Mouse (Mus musculus) limb, embryonic 14.5 days (tissue): ENCODE data around the gene Tcp11l2. TPM values are rescaled to one million over a fixed set of nuclear protein-coding genes. Genes with fewer than 3 reads are reported as not detected.

Experiments
- ATAC-seq: fragments of 200-750 bp; cut with Nextera tagmentation; 2 replicates; pipeline ENCODE4 v1.8.0; 2017; ENCODE audit warnings: low read depth, moderate number of reproducible peaks, moderate TSS enrichment; ENCODE audit not compliant: low FRiP score
- DNase-seq: peaks from one replicate; pipeline ENCODE4 v3.0.0-alpha.2; 2015; ENCODE audit warnings: low spot score
- H3K27ac ChIP-seq: fragments of 300-500 bp; sonication (generic); replicated peaks from 2 replicates; pipeline ENCODE4 v1.5.1; 2014; ENCODE audit warnings: low read depth, mild to moderate bottlenecking, low read length, moderate library complexity, mixed read lengths
- H3K27me3 ChIP-seq: fragments of 300-500 bp; sonication (generic); 2 replicates; pipeline ENCODE4 v1.6.1; 2014; ENCODE audit warnings: low read length, mixed read lengths; ENCODE audit not compliant: control insufficient read depth, insufficient read depth
- H3K36me3 ChIP-seq: fragments of 300-500 bp; sonication (generic); 2 replicates; pipeline ENCODE4 v1.6.1; 2014; ENCODE audit warnings: mild to moderate bottlenecking, low read length, moderate library complexity, mixed read lengths; ENCODE audit not compliant: control insufficient read depth, insufficient read depth
- H3K4me1 ChIP-seq: fragments of 300-500 bp; sonication (generic); 2 replicates; pipeline ENCODE4 v1.6.1; 2014; ENCODE audit warnings: antibody characterized with exemption, low read length, mixed read lengths; ENCODE audit not compliant: control insufficient read depth, insufficient read depth
- H3K4me2 ChIP-seq: fragments of 300-500 bp; sonication (generic); replicated peaks from 2 replicates; pipeline ENCODE4 v1.6.1; 2014; ENCODE audit warnings: low read depth, mild to moderate bottlenecking, low read length, moderate library complexity; ENCODE audit not compliant: severe bottlenecking
- H3K4me3 ChIP-seq: fragments of 300-500 bp; sonication (generic); replicated peaks from 2 replicates; pipeline ENCODE4 v1.5.1; 2014; ENCODE audit warnings: low read length
- H3K9ac ChIP-seq: fragments of 300-500 bp; sonication (generic); 2 replicates; pipeline ENCODE4 v1.6.1; 2014; ENCODE audit warnings: mild to moderate bottlenecking, low read depth, low read length, moderate library complexity; ENCODE audit not compliant: severe bottlenecking
- H3K9me3 ChIP-seq: fragments of 300-500 bp; sonication (generic); 2 replicates; pipeline ENCODE4 v1.6.1; 2016; ENCODE audit warnings: low read length; ENCODE audit not compliant: control insufficient read depth
- POLR2A ChIP-seq: fragments of 200-500 bp; IDR thresholded peaks from 2 replicates; pipeline ENCODE4 v1.8.0; 2012; ENCODE audit warnings: inconsistent platforms, mild to moderate bottlenecking, moderate library complexity, borderline replicate concordance; ENCODE audit not compliant: insufficient read depth, insufficient read length; ENCODE audit errors: extremely low read depth
- WGBS: fragments of 180-500 bp; shearing (Covaris S2); extraction: QIAGEN DNeasy Blood & Tissue Kit; methylation state at CpG from one replicate; pipeline ENCODE4 v1.1.7; 2014; 5-methylcytosine and 5-hydroxymethylcytosine counted together
- polyA plus RNA-seq, 2 experiments: library from polyadenylated mRNA; depleted of rRNA in 1 of 2; stranded (reverse) in 1 of 2; unstranded in 1 of 2; fragments of >200 nt; fragmentation: Nextera tagmentation in 1 of 2; extraction: Ambion mirVana in 1 of 2; gene quantifications; 2 replicates each; pipeline versions ENCODE4 v1.2.1 to v1.2.3; 2012 to 2014

Gene Tcp11l2
- polyA plus RNA-seq, 2 experiments = 15.8 to 20.0 TPM

DNA sequence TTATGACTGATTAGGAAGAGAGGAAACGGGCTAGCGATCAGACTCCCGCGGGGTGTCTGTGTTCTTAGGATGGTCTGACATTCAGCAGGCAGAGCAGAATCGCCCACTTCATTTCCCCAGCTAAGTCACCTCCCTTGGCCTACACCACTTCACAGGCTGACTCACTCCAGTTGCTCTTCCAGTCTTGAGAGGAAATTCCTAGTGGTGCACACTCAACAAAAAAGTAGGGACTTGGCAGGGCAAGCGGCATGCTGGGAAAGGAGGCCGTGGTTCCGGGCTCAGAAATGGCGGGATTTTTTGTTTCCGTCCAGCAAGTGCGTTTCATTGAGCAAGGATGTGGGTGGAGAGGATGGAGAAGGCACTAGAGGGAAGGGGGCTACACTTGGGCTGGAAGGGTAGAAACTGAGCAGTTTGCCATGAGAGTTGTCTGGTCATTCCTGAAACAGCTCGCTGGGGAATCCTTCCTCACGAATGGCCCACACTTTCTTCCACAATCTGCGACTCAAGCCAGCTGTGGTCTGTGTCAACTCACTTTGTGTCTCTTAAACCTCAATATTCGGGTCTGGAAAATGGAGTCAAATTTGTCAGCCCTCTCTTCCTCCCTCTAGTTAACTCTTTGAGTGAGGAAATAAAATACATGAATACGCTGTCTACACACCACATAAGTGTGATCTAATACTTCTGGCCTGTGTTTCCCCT, 44.1 kb upstream of the Tcp11l2 start:
- DNase-seq = peak; percentile 19
- Histone ChIP-seq H3K27ac (no peak overlapping the region), H3K4me3 (peak overlapping the region; percentile 90)

DNA sequence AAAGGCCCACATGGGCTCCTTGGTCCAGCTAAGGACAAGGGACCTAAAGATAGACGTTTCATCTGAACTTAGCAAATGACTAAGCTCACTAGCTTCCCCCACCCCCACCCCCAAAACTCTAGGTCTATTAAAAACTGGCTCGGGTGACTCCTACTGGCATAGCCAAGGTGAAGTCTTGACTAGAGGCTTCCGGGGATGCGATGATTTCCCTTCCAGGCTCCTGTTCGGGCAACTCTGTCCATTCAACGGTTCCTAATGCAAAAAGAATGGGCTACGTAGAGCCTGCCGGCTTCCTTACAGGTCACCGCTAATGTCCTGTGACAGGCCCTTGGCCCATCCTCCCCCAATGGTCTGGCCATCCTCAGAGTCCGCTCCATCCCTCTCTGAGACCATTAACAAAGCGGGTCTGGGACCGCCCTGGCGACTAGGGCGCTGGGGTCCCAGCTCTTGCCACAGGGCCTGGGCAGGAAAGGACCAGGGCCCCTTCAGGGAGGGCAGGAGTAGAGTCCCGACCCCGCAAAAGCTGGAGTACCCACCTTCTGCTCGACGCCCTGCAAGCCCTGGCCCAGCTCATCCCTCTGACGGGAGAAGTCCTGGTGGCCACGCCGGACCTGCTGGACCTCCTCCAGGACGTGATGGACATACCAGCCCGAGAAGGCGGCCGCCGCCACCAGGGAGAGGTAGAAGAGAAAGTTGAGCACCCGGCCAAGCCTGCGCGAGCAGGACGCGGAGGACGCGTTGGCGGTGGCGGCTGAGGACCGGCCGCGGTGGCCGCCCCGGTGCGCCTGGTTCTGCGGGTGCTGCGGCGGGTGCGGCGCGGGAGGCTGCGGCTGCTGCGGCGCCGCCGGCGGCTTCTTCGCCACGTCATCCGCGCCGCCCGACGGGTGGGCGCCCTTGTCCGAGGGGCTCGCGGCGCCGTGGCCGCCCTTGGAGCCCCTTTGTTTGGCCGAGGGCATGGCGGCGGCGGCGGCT, 43.2 kb upstream of the Tcp11l2 start:
- H3K36me3 ChIP-seq = peaks cover 20% of the 10 kb centered on the region
- H3K4me1 ChIP-seq = peaks cover 29% of the 10 kb centered on the region
- no peak for TF ChIP-seq POLR2A
- H3K9me3 ChIP-seq = no peaks in the 10 kb centered on the region
- peak overlapping the region; percentile 75 for H3K4me2 ChIP-seq
- H3K9ac ChIP-seq = peak overlapping the region; percentile 98
- peak; percentile 27 for DNase-seq
- peak; percentile 39 for ATAC-seq
- peak overlapping the region; percentile 90 for H3K4me3 ChIP-seq
- H3K27ac ChIP-seq = peak overlapping the region; percentile 88
- 1% methylated on average over 37 of the region's 72 CpGs for WGBS
- H3K27me3 ChIP-seq = no peaks in the 10 kb centered on the region

More for the DNA sequence above, 44.1 kb upstream of the Tcp11l2 start:
- Histone ChIP-seq H3K9ac (peak overlapping the region; percentile 98), H3K36me3 (peaks cover 28% of the 10 kb centered on the region), H3K4me1 (peaks cover 29% of the 10 kb centered on the region), H3K9me3 (no peaks in the 10 kb centered on the region), H3K27me3 (no peaks in the 10 kb centered on the region), H3K4me2 (peak overlapping the region; percentile 75)
- no peak for TF ChIP-seq POLR2A
- ATAC-seq = no peak
- 70% methylated on average over 16 of the region's 16 CpGs for WGBS

DNA sequence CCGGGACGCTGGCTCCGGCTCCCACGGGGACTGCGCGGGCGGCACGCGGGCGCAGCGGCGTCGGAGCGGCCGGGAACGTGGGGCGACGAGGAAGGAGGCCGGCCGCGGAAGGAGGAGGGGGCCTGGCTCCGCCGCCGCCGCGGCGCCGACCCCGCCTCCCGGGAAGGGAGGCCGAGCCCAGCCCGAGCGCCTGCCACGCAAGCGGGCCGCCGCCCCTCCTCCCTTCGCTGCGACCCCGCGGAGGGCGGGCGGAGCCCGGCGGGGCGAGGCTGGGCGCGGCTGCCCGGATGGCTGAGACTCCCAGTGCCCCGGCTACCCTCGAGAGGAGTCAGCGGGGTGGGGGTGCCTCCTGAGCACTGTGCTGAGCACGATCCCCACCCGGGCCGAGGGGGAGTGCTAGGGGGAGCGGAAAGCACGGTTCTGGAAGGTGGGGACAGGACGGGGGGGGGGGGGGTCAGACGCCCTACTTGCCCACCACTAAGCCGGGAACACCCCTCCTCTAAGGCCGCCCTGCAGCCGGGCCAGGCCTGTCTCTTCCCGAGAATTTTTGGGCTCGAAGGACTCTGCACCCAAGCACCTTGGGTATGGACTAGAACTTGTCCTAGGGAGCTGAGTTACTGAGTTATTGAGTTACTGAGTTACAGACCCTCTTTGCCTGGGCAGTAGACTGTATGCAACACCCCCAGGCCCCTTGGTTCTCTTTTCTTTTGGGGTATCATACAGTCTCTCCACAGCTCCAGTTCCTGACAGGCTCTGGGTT, 42.3 kb upstream of the Tcp11l2 start, which contains the start of gene Ckap4:
Gene Ckap4, minus strand, starts transcription at position 151 of the 760 bp plus-strand sequence.
- Histone ChIP-seq H3K36me3 (peaks cover 13% of the 10 kb centered on the region), H3K9ac (peak within 1 kb of the TSS; percentile 98), H3K4me1 (peaks cover 25% of the 10 kb centered on the region), H3K27me3 (no peaks in the 10 kb centered on the region), H3K9me3 (no peaks in the 10 kb centered on the region), H3K4me2 (peak within 1 kb of the TSS; percentile 75), H3K27ac (peak within 1 kb of the TSS; percentile 88), H3K4me3 (peak within 1 kb of the TSS; percentile 90)
- peak; percentile 84; the same call in 1 of the 2 replicates for TF ChIP-seq POLR2A
- peak; percentile 92 for ATAC-seq
- WGBS = 2% methylated on average over 10 of the region's 64 CpGs
- peak; percentile 84 for DNase-seq

- Histone ChIP-seq H3K27me3 (no peaks in the 10 kb centered on the region), H3K36me3 (peaks cover 13% of the 10 kb centered on the region), H3K9ac (no peak overlapping the region), H3K4me2 (no peak overlapping the region), H3K9me3 (no peaks in the 10 kb centered on the region), H3K27ac (no peak overlapping the region), H3K4me3 (no peak overlapping the region), H3K4me1 (peaks cover 22% of the 10 kb centered on the region)
- WGBS = 74% methylated on average over 5 of the region's 5 CpGs
- no peak for ATAC-seq
- DNase-seq = no peak
- TF ChIP-seq POLR2A = no peak
Measured at GRCm38 (mm10) chr10:84535458-84535857, 41.0 kb upstream of the Tcp11l2 start.
